Mouse (Mus musculus) naive thymus-derived CD4-positive, alpha-beta T cell, adult 2 months (primary cell): Measurements from ENCODE around the gene Sp2.

ENCODE experiments used
- DNase-seq: peaks from one replicate; pipeline ENCODE4 v3.0.0-alpha.2; 2011; ENCODE audit warnings: low read depth

Gene Sp2

GRCm38 (mm10) chr11:96908594-96908993, 74.2 kb downstream of the Sp2 start:
- DNase-seq: no peak

DNA sequence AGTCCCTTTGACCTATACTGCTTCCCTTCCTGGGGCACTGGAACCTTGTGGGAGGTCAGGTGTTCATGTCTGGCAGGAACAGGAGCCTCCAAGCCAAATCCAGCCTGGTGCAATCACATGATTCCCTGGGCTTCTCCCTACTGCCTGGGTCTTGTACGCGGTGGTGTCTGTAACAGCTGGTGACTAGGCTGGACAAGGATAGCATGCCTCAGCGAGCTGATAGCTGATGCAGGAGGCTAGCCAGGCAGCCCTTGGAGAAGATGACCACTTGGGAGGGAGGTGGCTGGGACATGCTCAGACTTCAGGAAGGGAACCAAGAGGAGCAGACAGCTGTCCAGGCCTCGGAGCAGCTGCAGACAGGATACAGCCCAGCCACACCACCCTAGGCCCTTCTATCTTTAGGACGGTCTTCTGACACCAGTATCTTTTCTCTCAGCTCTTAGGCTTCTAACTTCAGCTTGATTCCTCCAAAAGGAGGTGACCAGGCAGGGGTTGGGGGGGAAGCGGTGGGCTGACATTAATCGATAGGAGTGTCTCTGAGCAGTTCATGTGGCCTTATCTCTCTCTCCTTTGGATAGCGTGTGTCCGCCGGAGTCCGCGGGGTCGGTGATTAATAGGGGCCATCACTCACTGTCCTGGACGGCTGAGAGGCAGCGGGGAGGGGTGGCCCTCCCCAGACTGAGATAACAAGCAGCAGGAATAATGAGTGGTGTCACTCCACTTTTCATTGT, 76.2 kb downstream of the Sp2 start:
- no peak for DNase-seq
